Comparison of ENCODE assay signal across 7 mouse cellular contexts in genomic region chr19:53142190-53143107, GRCm38 (mm10). TPM values are rescaled to one million over a fixed set of nuclear protein-coding genes. Genes with fewer than 3 reads are reported as not detected.
DNase-seq lines count a peak whose midpoint lies in the region; ATAC-seq and TF ChIP-seq lines count a peak whose summit lies in the region.

No protein-coding gene starts in this region.

- peak; percentile 97 for TF ChIP-seq POLR2A in small intestine, adult 2 months (IDR thresholded peaks at IDR 0.05; ENCODE audit: low read depth, low read length)

- H3K4me1 ChIP-seq in embryonic facial prominence, embryonic 10.5 days = peaks cover 63% of the 10 kb centered on the region
- 0 out of 2 replicates have a peak, but pooled peaks cover 4% of the 10 kb centered on the region for H3K4me1 ChIP-seq in intestine, postnatal 0 days (replicated peaks; ENCODE audit: control insufficient read depth, insufficient read depth, low read length)
- H3K4me1 ChIP-seq in midbrain, embryonic 12.5 days = peaks cover 36% of the 10 kb centered on the region
- no peaks in the 10 kb centered on the region; the same call in 1 of the 2 replicates for H3K4me1 ChIP-seq in small intestine, adult 2 months (ENCODE audit: control insufficient read depth, insufficient read depth, insufficient read length, low read length)

- H3K27me3 ChIP-seq in embryonic facial prominence, embryonic 10.5 days (replicated peaks; ENCODE audit: low read depth, poor library complexity, severe bottlenecking) = peaks cover 15% of the 10 kb centered on the region
- H3K27me3 ChIP-seq in intestine, postnatal 0 days (replicated peaks; ENCODE audit: control insufficient read depth, insufficient read depth, low read length) = no peaks in the 10 kb centered on the region
- peaks cover 21% of the 10 kb centered on the region for H3K27me3 ChIP-seq in midbrain, embryonic 12.5 days
- no peaks in the 10 kb centered on the region for H3K27me3 ChIP-seq in small intestine, adult 2 months (ENCODE audit: control insufficient read depth, insufficient read depth, low read length)

- H3K4me3 ChIP-seq in embryonic facial prominence, embryonic 10.5 days = peak overlapping the region; percentile 95
- H3K4me3 ChIP-seq in intestine, postnatal 0 days (ENCODE audit: low read depth, low read length) = peak overlapping the region; percentile 99
- peak overlapping the region; percentile 81 for H3K4me3 ChIP-seq in midbrain, embryonic 12.5 days
- H3K4me3 ChIP-seq in small intestine, adult 2 months (ENCODE audit: low read depth, low read length) = peak overlapping the region; percentile 99

- DNase-seq in adrenal gland, postnatal 10 days = peak; percentile 100
- peak; percentile 100 for DNase-seq in embryonic facial prominence, embryonic 10.5 days (ENCODE audit: low spot score)
- DNase-seq in gonadal fat pad, adult 2 months (ENCODE audit: low read depth) = peak; percentile 88
- DNase-seq in left cerebral cortex, postnatal 4 days = peak; percentile 100

- WGBS in embryonic facial prominence, embryonic 10.5 days = under 1% methylated on average over 84 of the region's 84 CpGs
- under 1% methylated on average over 82 of the region's 84 CpGs for WGBS in intestine, postnatal 0 days
- under 1% methylated on average over 72 of the region's 84 CpGs for WGBS in midbrain, embryonic 12.5 days
- under 1% methylated on average over 84 of the region's 84 CpGs for WGBS in small intestine, adult 2 months

- intact Hi-C loops in left cerebral cortex, postnatal 4 days (cut with DNase I) = loop anchor here (5.0 kb wide), 1 partner anchor 105 kb away; no protein-coding TSS in a partner anchor

- peak; percentile 83 for TF ChIP-seq CTCF in intestine, postnatal 0 days (IDR thresholded peaks at IDR 0.05; ENCODE audit: low read depth)
- TF ChIP-seq CTCF in small intestine, adult 2 months (IDR thresholded peaks at IDR 0.05; ENCODE audit: extremely low read depth, insufficient read length, insufficient replicate concordance, low read depth, low read length) = peak; percentile 70; the same call in 1 of the 2 replicates

- H3K9me3 ChIP-seq in embryonic facial prominence, embryonic 10.5 days = no peaks in the 10 kb centered on the region
- no peaks in the 10 kb centered on the region for H3K9me3 ChIP-seq in intestine, postnatal 0 days (ENCODE audit: control insufficient read depth)
- no peaks in the 10 kb centered on the region for H3K9me3 ChIP-seq in midbrain, embryonic 12.5 days

- H3K36me3 ChIP-seq in embryonic facial prominence, embryonic 10.5 days (replicated peaks) = no peaks in the 10 kb centered on the region
- H3K36me3 ChIP-seq in intestine, postnatal 0 days (ENCODE audit: control insufficient read depth, insufficient read depth) = no peaks in the 10 kb centered on the region
- H3K36me3 ChIP-seq in midbrain, embryonic 12.5 days = no peaks in the 10 kb centered on the region
- H3K36me3 ChIP-seq in small intestine, adult 2 months (ENCODE audit: control insufficient read depth, insufficient read depth, low read length) = no peaks in the 10 kb centered on the region

- ATAC-seq in intestine, postnatal 0 days = peak; percentile 98
- peak; percentile 96 for ATAC-seq in midbrain, embryonic 12.5 days (ENCODE audit: low FRiP score, low read depth)

- peak overlapping the region; percentile 93 for H3K9ac ChIP-seq in intestine, postnatal 0 days (ENCODE audit: low read depth, low read length)
- peak overlapping the region; percentile 90 for H3K9ac ChIP-seq in midbrain, embryonic 12.5 days (replicated peaks)

- peak overlapping the region; percentile 94 for H3K27ac ChIP-seq in embryonic facial prominence, embryonic 10.5 days (replicated peaks)
- H3K27ac ChIP-seq in intestine, postnatal 0 days (ENCODE audit: low read depth, low read length) = peak overlapping the region; percentile 86
- H3K27ac ChIP-seq in midbrain, embryonic 12.5 days (replicated peaks) = peak overlapping the region; percentile 58
- peak overlapping the region; percentile 74 for H3K27ac ChIP-seq in small intestine, adult 2 months (ENCODE audit: insufficient read depth, low read depth, low read length)

- H3K4me2 ChIP-seq in intestine, postnatal 0 days (replicated peaks; ENCODE audit: low read depth) = peak overlapping the region; percentile 84
- H3K4me2 ChIP-seq in midbrain, embryonic 12.5 days (replicated peaks) = peak overlapping the region; percentile 90

RNA-seq across cellular contexts. Expression of gene Add3, which starts 2.2 kb away (rescaled TPM):
- 10 to 100 TPM; 77.6 to 89.0 TPM for total RNA-seq in adrenal gland, postnatal 10 days (2021)
- 61.7 and 67.2 TPM in 2 replicates for polyA plus RNA-seq in embryonic facial prominence, embryonic 10.5 days (2016; fragmentation: Nextera tagmentation; extraction: Ambion mirVana)
- polyA plus RNA-seq in gonadal fat pad, adult 2 months (2012; rRNA removed) = 31.6 and 32.6 TPM in 2 replicates
- 46.8 and 50.9 TPM in 2 replicates for polyA plus RNA-seq in intestine, postnatal 0 days (2015; fragmentation: Nextera tagmentation; extraction: Ambion mirVana)
- total RNA-seq in left cerebral cortex, postnatal 4 days (2021) = 10 to 100 TPM; 93.4 to 93.5 TPM
- 45.6 and 47.5 TPM in 2 replicates for polyA plus RNA-seq in midbrain, embryonic 12.5 days (2016; fragmentation: Nextera tagmentation; extraction: Ambion mirVana)
- polyA plus RNA-seq in small intestine, adult 2 months (2012; rRNA removed) = 8.1 and 20.2 TPM in 2 replicates

Comparison
In these comparisons a context has a peak if more than half of its experiments do, and no peak if none do; other contexts are left out.
1. Peak in every context shown above with its lines: DNase-seq, ATAC-seq, H3K4me3 ChIP-seq and H3K27ac ChIP-seq.